In genomic region chr5:127336048-127336907, GRCm38 (mm10) we compare ENCODE assay signal across 8 mouse cellular contexts.
DNase-seq lines count a peak whose midpoint lies in the region; ATAC-seq lines count a peak whose summit lies in the region.

No protein-coding gene starts in this region.

- no peaks in the 10 kb centered on the region for H3K27me3 ChIP-seq in embryonic facial prominence, embryonic 14.5 days (replicated peaks; ENCODE audit: control insufficient read depth, insufficient read depth, low read length)
- H3K27me3 ChIP-seq in heart, embryonic 16.5 days (ENCODE audit: control insufficient read depth, insufficient read depth, low read length): no peaks in the 10 kb centered on the region
- H3K27me3 ChIP-seq in midbrain, embryonic 16.5 days (ENCODE audit: control insufficient read depth, insufficient read depth, low read depth, low read length): no peaks in the 10 kb centered on the region

- 8% methylated on average over 15 of the region's 15 CpGs for WGBS in embryonic facial prominence, embryonic 14.5 days
- WGBS in heart, embryonic 16.5 days: 18% methylated on average over 15 of the region's 15 CpGs
- 3% methylated on average over 15 of the region's 15 CpGs for WGBS in midbrain, embryonic 16.5 days

- peaks cover 17% of the 10 kb centered on the region for H3K4me1 ChIP-seq in embryonic facial prominence, embryonic 14.5 days (ENCODE audit: control insufficient read depth, insufficient read depth, low read length)
- 0 out of 2 replicates have a peak, but pooled peaks cover 2% of the 10 kb centered on the region for H3K4me1 ChIP-seq in heart, embryonic 16.5 days (ENCODE audit: control insufficient read depth, insufficient read depth, low read length)
- peaks cover 28% of the 10 kb centered on the region for H3K4me1 ChIP-seq in midbrain, embryonic 16.5 days (ENCODE audit: control insufficient read depth, insufficient read depth, low read length)

- H3K36me3 ChIP-seq in embryonic facial prominence, embryonic 14.5 days (ENCODE audit: control insufficient read depth, insufficient read depth, low read length): no peaks in the 10 kb centered on the region
- no peaks in the 10 kb centered on the region for H3K36me3 ChIP-seq in heart, embryonic 16.5 days (ENCODE audit: control insufficient read depth, insufficient read depth)
- H3K36me3 ChIP-seq in midbrain, embryonic 16.5 days (ENCODE audit: control insufficient read depth, insufficient read depth, low read length): no peaks in the 10 kb centered on the region

- H3K27ac ChIP-seq in embryonic facial prominence, embryonic 14.5 days (replicated peaks; ENCODE audit: low read depth, low read length): peak overlapping the region; percentile 64
- H3K27ac ChIP-seq in heart, embryonic 16.5 days (ENCODE audit: low read length): no peak overlapping the region
- peak overlapping the region; percentile 68 for H3K27ac ChIP-seq in midbrain, embryonic 16.5 days (ENCODE audit: low read length)

- peak; percentile 60 for ATAC-seq in embryonic facial prominence, embryonic 14.5 days (ENCODE audit: low read depth)
- ATAC-seq in heart, embryonic 16.5 days (replicated peaks; ENCODE audit: extremely low read depth, insufficient read depth, low FRiP score): no peak
- ATAC-seq in midbrain, embryonic 16.5 days: peak; percentile 75
- no peak for ATAC-seq in monocyte, adult 5-6 weeks (replicated peaks; ENCODE audit: insufficient number of reproducible peaks, low FRiP score, low TSS enrichment, poor library complexity, severe bottlenecking)

- no peak overlapping the region; the same call in 1 of the 2 replicates for H3K9ac ChIP-seq in embryonic facial prominence, embryonic 14.5 days (ENCODE audit: low read depth, low read length)
- H3K9ac ChIP-seq in heart, embryonic 16.5 days (ENCODE audit: low read length): no peak overlapping the region
- peak overlapping the region; percentile 42; the same call in 1 of the 2 replicates for H3K9ac ChIP-seq in midbrain, embryonic 16.5 days (ENCODE audit: low read depth, low read length)

- H3K4me3 ChIP-seq in embryonic facial prominence, embryonic 14.5 days (ENCODE audit: low read depth, low read length): no peak overlapping the region
- H3K4me3 ChIP-seq in heart, embryonic 16.5 days (ENCODE audit: low read length): no peak overlapping the region
- H3K4me3 ChIP-seq in midbrain, embryonic 16.5 days (ENCODE audit: low read depth, low read length): no peak overlapping the region

- no peaks in the 10 kb centered on the region for H3K9me3 ChIP-seq in embryonic facial prominence, embryonic 14.5 days (ENCODE audit: control insufficient read depth, low read length)
- no peaks in the 10 kb centered on the region for H3K9me3 ChIP-seq in heart, embryonic 16.5 days (replicated peaks; ENCODE audit: control insufficient read depth, low read length)
- H3K9me3 ChIP-seq in midbrain, embryonic 16.5 days (replicated peaks; ENCODE audit: control insufficient read depth, low read length, poor library complexity, severe bottlenecking): no peaks in the 10 kb centered on the region

- peak; percentile 11 for DNase-seq in ovary, adult 18-20 months (ENCODE audit: low spot score)
- no peak for DNase-seq in ovary, postnatal 14 days (ENCODE audit: low spot score)
- DNase-seq in embryonic facial prominence, embryonic 14.5 days (ENCODE audit: low spot score): peak; percentile 81
- peak; percentile 31 to 56 for DNase-seq in left cerebral cortex, postnatal 10 days (ENCODE audit: extremely low spot score in 1 of 2, low spot score in 2 of 2)
- no peak for DNase-seq in right cerebral cortex, postnatal 14 days

- intact Hi-C loops in left cerebral cortex, postnatal 10 days (cut with DNase I): no loop called here

- H3K4me2 ChIP-seq in embryonic facial prominence, embryonic 14.5 days (ENCODE audit: low read depth, low read length): peak overlapping the region; percentile 37
- peak overlapping the region; percentile 25; the same call in 1 of the 2 replicates for H3K4me2 ChIP-seq in heart, embryonic 16.5 days (ENCODE audit: low read depth, low read length)
- peak overlapping the region; percentile 38 for H3K4me2 ChIP-seq in midbrain, embryonic 16.5 days (ENCODE audit: low read length)

Comparison
In these comparisons a context has a peak if more than half of its experiments do, and no peak if none do; other contexts are left out.
1. DNase-seq: peak in ovary, adult 18-20 months (single experiment), embryonic facial prominence, embryonic 14.5 days (single experiment) and left cerebral cortex, postnatal 10 days (2 of 2); none in ovary, postnatal 14 days (single experiment) and right cerebral cortex, postnatal 14 days (single experiment).
2. ATAC-seq: peak in embryonic facial prominence, embryonic 14.5 days (single experiment) and midbrain, embryonic 16.5 days (single experiment); none in heart, embryonic 16.5 days (single experiment) and monocyte, adult 5-6 weeks (single experiment).
3. Peak in every context shown above with its lines, with median percentiles within 50 percentile points of each other: H3K4me2 ChIP-seq.